Mouse (Mus musculus) heart, embryonic 11.5 days (tissue): ENCODE measurements around the gene Ap2a2. TPM values are rescaled to one million over a fixed set of nuclear protein-coding genes. Genes with fewer than 3 reads are reported as not detected.

ENCODE experiments used
- ATAC-seq: fragments of 200-750 bp; cut with Nextera tagmentation; replicated peaks from 2 replicates; pipeline ENCODE4 v1.8.0; 2017; ENCODE audit warnings: moderate library complexity; ENCODE audit not compliant: insufficient number of reproducible peaks, low FRiP score, low TSS enrichment
- H3K27ac ChIP-seq: fragments of 300-500 bp; sonication (generic); 2 replicates; pipeline ENCODE4 v1.5.1; 2014; ENCODE audit warnings: mild to moderate bottlenecking, low read depth, low read length
- H3K27me3 ChIP-seq: fragments of 300-500 bp; sonication (generic); 2 replicates; pipeline ENCODE4 v1.6.1; 2014; ENCODE audit warnings: mild to moderate bottlenecking, low read length, mixed read lengths; ENCODE audit not compliant: control insufficient read depth, insufficient read depth
- H3K36me3 ChIP-seq: fragments of 300-500 bp; sonication (generic); 2 replicates; pipeline ENCODE4 v1.6.1; 2014; ENCODE audit warnings: mild to moderate bottlenecking, low read length, moderate library complexity, mixed read lengths; ENCODE audit not compliant: control insufficient read depth, insufficient read depth
- H3K4me1 ChIP-seq: fragments of 300-500 bp; sonication (generic); 2 replicates; pipeline ENCODE4 v1.6.1; 2014; ENCODE audit warnings: low read length; ENCODE audit not compliant: control insufficient read depth, insufficient read depth
- H3K4me2 ChIP-seq: fragments of 300-500 bp; sonication (generic); 2 replicates; pipeline ENCODE4 v1.6.1; 2014; ENCODE audit warnings: mild to moderate bottlenecking, moderate library complexity
- H3K4me3 ChIP-seq: fragments of 300-500 bp; sonication (generic); 2 replicates; pipeline ENCODE4 v1.5.1; 2014; ENCODE audit warnings: low read depth, low read length
- H3K9ac ChIP-seq: fragments of 300-500 bp; sonication (generic); 2 replicates; pipeline ENCODE4 v1.6.1; 2014; ENCODE audit warnings: mild to moderate bottlenecking, low read depth, low read length, moderate library complexity
- H3K9me3 ChIP-seq: fragments of 300-500 bp; sonication (generic); replicated peaks from 2 replicates; pipeline ENCODE4 v1.6.1; 2016; ENCODE audit warnings: low read length; ENCODE audit not compliant: control insufficient read depth
- WGBS: fragments of 180-500 bp; shearing (Covaris S2); extraction: QIAGEN DNeasy Blood & Tissue Kit; methylation state at CpG from one replicate; pipeline ENCODE4 v1.1.7; 2014; ENCODE audit not compliant: insufficient replicate concordance; 5-methylcytosine and 5-hydroxymethylcytosine counted together
- polyA plus RNA-seq: library from polyadenylated mRNA; unstranded; fragments of >200 nt; fragmentation: Nextera tagmentation; extraction: Ambion mirVana; gene quantifications from 2 replicates; pipeline ENCODE4 v1.2.1, GENCODE M21; 2014

Gene Ap2a2
- polyA plus RNA-seq, 1 experiment from 2014 or later: 53.0 TPM

GRCm38 (mm10) chr7:141592096-141592495, 30.1 kb downstream of the Ap2a2 start:
- no peak overlapping the region for H3K4me2 ChIP-seq
- H3K9me3 ChIP-seq: no peaks in the 10 kb centered on the region
- no peak overlapping the region for H3K4me3 ChIP-seq
- no peak overlapping the region for H3K27ac ChIP-seq
- 67% methylated on average over 1 of the region's 1 CpGs for WGBS
- H3K9ac ChIP-seq: no peak overlapping the region
- H3K4me1 ChIP-seq: no peaks in the 10 kb centered on the region
- peaks cover 11% of the 10 kb centered on the region for H3K36me3 ChIP-seq
- no peaks in the 10 kb centered on the region for H3K27me3 ChIP-seq
- ATAC-seq: no peak

GRCm38 (mm10) chr7:141593056-141593455, 31.1 kb downstream of the Ap2a2 start:
- Histone ChIP-seq H3K4me2 (no peak overlapping the region), H3K9me3 (no peaks in the 10 kb centered on the region), H3K36me3 (peaks cover 11% of the 10 kb centered on the region), H3K27me3 (no peaks in the 10 kb centered on the region), H3K9ac (no peak overlapping the region), H3K4me3 (no peak overlapping the region), H3K4me1 (no peaks in the 10 kb centered on the region), H3K27ac (no peak overlapping the region)
- 92% methylated on average over 6 of the region's 6 CpGs for whole genome bisulfite sequencing
- no peak for ATAC-seq

- H3K4me1 ChIP-seq: no peaks in the 10 kb centered on the region
- no peak overlapping the region for H3K4me3 ChIP-seq
- H3K9me3 ChIP-seq: no peaks in the 10 kb centered on the region
- no peak for ATAC-seq
- whole genome bisulfite sequencing: 82% methylated on average over 1 of the region's 1 CpGs
- no peak overlapping the region for H3K9ac ChIP-seq
- H3K27me3 ChIP-seq: no peaks in the 10 kb centered on the region
- H3K4me2 ChIP-seq: no peak overlapping the region
- H3K27ac ChIP-seq: no peak overlapping the region
- H3K36me3 ChIP-seq: peaks cover 14% of the 10 kb centered on the region
Observed at GRCm38 (mm10) chr7:141596971-141597370, 35.0 kb downstream of the Ap2a2 start.

GRCm38 (mm10) chr7:141597563-141597962, 35.6 kb downstream of the Ap2a2 start:
- Histone ChIP-seq H3K4me2 (no peak overlapping the region), H3K36me3 (peaks cover 20% of the 10 kb centered on the region), H3K9me3 (no peaks in the 10 kb centered on the region), H3K27ac (no peak overlapping the region), H3K4me1 (no peaks in the 10 kb centered on the region), H3K4me3 (no peak overlapping the region), H3K27me3 (no peaks in the 10 kb centered on the region), H3K9ac (no peak overlapping the region)
- ATAC-seq: no peak
- 89% methylated on average over 6 of the region's 6 CpGs for WGBS

- Histone ChIP-seq H3K9ac (no peak overlapping the region), H3K36me3 (peaks cover 6% of the 10 kb centered on the region; the same call in 1 of the 2 replicates), H3K27me3 (no peaks in the 10 kb centered on the region), H3K9me3 (no peaks in the 10 kb centered on the region), H3K4me1 (peaks cover 8% of the 10 kb centered on the region), H3K4me2 (no peak overlapping the region), H3K27ac (no peak overlapping the region), H3K4me3 (no peak overlapping the region)
- ATAC-seq: no peak
- WGBS: 89% methylated on average over 4 of the region's 4 CpGs
Observed at GRCm38 (mm10) chr7:141607717-141608116, 45.7 kb downstream of the Ap2a2 start.

GRCm38 (mm10) chr7:141609719-141610514, 47.9 kb downstream of the Ap2a2 start:
- Histone ChIP-seq H3K4me2 (no peak overlapping the region), H3K4me1 (peaks cover 11% of the 10 kb centered on the region), H3K27me3 (no peaks in the 10 kb centered on the region), H3K36me3 (peaks cover 8% of the 10 kb centered on the region), H3K9me3 (no peaks in the 10 kb centered on the region), H3K27ac (no peak overlapping the region), H3K9ac (no peak overlapping the region), H3K4me3 (no peak overlapping the region)
- ATAC-seq: no peak
- 82% methylated on average over 11 of the region's 11 CpGs for WGBS

- no peak overlapping the region for H3K27ac ChIP-seq
- no peaks in the 10 kb centered on the region for H3K27me3 ChIP-seq
- no peak overlapping the region for H3K4me2 ChIP-seq
- no peaks in the 10 kb centered on the region for H3K9me3 ChIP-seq
- no peak overlapping the region for H3K9ac ChIP-seq
- H3K4me3 ChIP-seq: no peak overlapping the region
- no peak for ATAC-seq
- WGBS: 81% methylated on average over 8 of the region's 8 CpGs
- peaks cover 11% of the 10 kb centered on the region for H3K4me1 ChIP-seq
- H3K36me3 ChIP-seq: peaks cover 11% of the 10 kb centered on the region
Observed at GRCm38 (mm10) chr7:141611711-141612370, 49.9 kb downstream of the Ap2a2 start.

GRCm38 (mm10) chr7:141612371-141612760, 50.4 kb downstream of the Ap2a2 start:
- WGBS: 79% methylated on average over 18 of the region's 18 CpGs
- peaks cover 11% of the 10 kb centered on the region for H3K36me3 ChIP-seq
- H3K9ac ChIP-seq: no peak overlapping the region
- H3K4me3 ChIP-seq: no peak overlapping the region
- no peak overlapping the region for H3K27ac ChIP-seq
- H3K4me1 ChIP-seq: peaks cover 11% of the 10 kb centered on the region
- no peaks in the 10 kb centered on the region for H3K27me3 ChIP-seq
- no peak for ATAC-seq
- no peak overlapping the region for H3K4me2 ChIP-seq
- no peaks in the 10 kb centered on the region for H3K9me3 ChIP-seq
